Mouse (Mus musculus) T-helper 17 cell (primary cell): ENCODE results near the gene Cldn9.

Experiments used
- in situ Hi-C, 2 experiments: fragments of 300-600 bp; cut with MboI, MseI; formaldehyde crosslinking; loops; 1 replicate in 1 of 2; 2 replicates in 1 of 2; pipeline ENCODE4 v1.15.1; 2025; ENCODE audit warnings: high pct_unique_total_duplicates in 2 of 2

The Cldn9 gene

DNA sequence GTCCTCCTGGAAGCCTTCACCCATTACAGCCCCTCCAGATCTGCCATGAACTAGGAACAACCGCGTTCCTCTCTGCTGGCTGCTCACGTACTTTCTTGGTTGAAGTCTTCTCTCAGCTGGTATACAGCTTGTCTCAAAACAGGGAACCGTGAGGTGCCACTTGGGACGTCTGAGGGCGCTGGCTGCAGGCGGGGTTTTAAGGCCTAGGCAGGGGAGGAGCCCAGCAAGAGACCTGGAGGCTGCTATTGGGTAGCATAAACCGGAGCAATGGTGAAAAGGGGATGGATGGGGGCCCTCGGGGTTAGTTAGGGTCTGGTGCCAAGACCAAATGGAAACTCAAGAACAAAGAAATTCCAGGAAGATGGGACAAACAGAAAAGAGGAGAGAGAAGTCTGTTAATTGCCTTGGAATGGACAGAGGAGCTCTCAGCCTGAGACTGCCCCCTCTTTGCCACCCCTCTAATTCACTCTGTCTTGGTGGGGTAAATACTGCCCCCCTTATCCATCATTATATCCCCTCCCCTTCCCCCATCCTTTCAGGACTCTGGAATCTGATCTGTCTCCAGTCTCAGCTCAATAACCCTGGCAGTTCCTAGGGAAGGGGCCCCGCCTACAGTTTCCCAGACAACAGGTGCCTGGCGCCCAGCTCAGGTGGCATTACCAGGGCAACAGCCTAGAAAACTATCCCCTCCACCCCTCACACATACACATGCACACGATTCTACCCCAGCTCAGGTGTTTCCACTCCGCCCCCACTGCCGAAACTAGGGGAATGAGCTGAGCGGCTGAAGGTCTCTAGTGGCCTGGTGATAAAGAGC is at the start of gene Cldn9:
Gene Cldn9, minus strand, starts transcription at position 171 of the 817 bp plus-strand sequence.
- in situ Hi-C loops: no loop called here

- in situ Hi-C loops: no loop called here
Observed at GRCm38 (mm10) chr17:23730441-23730840, 46.6 kb upstream of the Cldn9 start.

- in situ Hi-C loops: no loop called here
Observed at GRCm38 (mm10) chr17:23726758-23727142, 42.9 kb upstream of the Cldn9 start.

DNA sequence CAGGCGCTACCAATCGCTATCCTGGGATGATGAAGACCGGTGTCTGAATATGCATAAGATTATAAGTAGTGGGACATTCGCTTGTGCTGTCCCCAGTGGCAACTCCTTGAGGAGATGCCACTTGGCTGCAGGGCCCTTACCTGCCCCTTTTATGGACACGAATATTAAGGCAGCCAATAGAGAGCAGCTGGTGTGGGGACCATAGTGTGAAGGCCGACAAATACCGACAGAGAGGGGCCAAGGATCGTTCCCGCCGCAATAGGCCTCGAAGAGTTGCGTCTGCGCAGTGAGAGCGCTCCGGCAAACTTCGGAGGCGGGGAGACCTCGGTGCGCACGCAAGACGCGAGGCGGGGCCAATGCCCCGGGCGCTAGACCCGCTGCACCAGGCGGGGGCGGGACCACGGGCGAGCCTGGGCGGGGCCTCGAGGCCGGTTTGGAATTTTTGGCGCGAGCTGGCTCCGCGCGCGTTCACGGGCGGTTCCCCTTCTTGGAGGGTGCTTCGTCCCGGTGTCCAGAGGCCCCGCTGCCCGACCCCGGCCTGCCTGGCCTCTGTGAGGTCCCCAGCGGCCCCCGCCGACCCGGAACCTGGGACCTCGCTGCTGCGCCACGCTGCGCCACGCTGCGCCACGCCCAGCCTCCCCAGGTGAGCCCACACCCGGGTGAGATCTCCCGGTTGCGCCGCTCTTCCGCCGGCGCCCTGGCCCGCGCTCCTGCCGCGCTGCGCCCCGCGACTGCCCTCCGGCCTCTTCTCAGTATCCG is 42.4 kb upstream of the Cldn9 start, which contains the start of gene Pkmyt1:
Gene Pkmyt1, plus strand, starts transcription at position 338 of the 759 bp plus-strand sequence.
- in situ Hi-C loops: no loop called here

GRCm38 (mm10) chr17:23725477-23725876 is 41.7 kb upstream of the Cldn9 start:
- in situ Hi-C loops: no loop called here

DNA sequence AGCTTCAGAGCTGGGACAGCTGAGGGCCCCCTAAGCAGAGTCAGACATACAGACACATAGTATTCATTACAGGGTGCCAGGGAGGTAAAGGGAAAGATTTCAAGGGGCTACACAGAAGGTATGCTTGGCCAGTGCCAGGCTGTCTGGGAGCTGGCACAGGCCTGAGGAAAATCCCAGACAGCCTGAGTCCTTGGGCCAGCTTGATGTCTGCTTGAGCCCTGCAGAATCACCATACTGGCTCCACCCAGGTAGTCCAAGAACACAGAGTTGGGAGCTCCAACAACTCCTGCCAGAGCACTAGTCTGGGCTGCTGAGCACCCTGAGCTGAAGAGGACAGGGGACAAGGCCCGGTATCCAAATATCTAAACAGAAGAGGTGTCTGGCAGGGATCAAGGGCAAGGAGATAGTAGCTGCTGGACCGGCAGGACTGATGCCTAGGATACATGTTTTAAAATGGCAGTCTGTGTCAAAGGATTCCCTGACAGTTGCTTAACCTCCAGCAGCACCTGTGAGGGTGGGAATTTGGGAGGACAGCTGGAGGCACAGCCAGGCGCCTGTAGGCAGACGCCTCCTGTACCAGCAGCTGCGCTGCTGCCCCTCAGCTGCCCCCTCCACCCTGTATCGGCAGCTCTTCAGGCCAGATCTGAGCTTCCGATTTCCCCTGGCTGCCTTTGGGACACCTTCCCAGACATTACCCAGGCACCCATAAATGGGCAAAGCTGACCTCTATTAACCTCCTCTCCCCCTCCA is 38.7 kb upstream of the Cldn9 start, which contains the start of gene 1520401A03Rik:
Gene 1520401A03Rik, minus strand, starts transcription at position 408 of the 750 bp plus-strand sequence.
- in situ Hi-C loops: no loop called here

DNA sequence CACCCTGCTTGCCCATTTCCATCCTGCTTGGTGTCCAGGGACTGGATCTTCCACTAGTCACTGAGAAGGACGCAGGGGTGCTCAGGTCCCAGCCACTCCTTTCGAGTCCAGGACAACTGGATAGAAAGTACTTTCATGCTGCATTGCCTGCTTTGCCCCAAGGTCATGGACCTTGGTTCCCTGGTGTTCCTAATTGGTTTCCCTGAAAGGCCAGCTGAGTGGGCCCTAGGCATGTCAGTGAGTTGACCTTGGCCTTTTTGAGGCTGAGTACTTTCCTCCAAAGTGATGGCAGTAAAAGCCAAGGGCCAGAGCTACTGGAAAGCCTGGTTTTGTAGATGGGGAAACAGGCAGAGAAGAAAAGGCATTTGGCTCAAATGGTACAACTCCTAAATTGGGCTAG is 38.1 kb upstream of the Cldn9 start:
- in situ Hi-C loops: no loop called here

DNA sequence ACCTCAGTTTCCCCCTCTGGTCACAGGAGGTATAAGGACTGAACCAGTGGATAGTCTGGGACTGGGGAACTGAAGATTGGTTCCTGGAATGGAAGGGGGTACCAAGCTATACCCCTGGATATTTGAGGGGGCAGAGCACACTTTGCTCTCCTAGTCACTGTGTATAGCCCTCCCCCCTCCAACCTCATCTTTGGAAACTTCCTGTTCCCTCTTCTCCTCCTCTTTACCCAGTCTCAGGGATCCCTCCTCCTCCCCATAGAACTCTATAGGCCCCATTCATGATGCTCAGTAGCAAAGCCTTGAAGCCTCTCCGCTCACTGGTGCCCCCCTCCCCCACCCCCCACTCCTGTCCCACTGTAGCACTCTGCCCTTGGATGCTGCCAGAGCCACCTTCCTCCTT is 35.6 kb upstream of the Cldn9 start:
- in situ Hi-C loops: no loop called here

DNA sequence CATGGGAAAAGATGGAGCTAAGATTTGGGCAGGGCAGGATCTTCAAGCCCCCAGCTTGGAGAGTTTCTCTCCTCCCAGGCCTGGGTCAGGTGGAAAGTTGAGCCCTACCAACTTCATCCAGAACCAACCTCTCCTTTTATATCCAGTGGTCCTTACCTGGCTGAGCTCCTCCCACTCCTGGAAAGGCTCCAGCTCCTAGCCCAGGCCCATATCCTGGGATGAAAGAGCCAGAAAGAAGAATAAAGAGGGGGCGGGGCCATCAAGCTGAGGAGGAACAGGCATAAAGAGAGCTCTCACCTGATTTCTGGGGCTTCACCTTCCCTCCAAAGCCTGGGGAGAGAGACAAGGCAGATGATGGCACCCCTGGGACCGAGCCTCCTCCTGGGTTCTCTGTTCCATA is 33.2 kb upstream of the Cldn9 start:
- in situ Hi-C loops: no loop called here

DNA sequence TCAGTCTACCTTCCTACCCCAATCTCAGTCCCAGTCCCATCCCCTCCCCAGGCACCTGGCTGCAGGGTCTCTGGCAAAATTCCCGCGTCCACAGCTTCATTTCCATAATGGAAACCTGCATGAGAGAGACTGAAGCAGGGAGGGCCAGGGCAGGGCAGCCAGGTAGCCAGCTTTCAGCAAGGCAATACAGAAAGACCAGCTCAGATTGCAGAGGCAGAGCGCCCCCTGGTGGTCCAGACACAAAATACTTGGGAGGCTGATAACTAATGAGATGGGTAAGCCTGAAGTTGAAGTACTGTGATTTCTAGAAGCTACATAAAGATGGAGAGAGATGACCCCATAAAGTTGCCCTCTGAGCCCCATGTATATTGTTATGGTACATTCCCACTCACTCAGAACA is 22.4 kb upstream of the Cldn9 start:
- in situ Hi-C loops: loop anchor here (5.0 kb wide), 1 partner anchor 39 kb away; no protein-coding TSS in a partner anchor

DNA sequence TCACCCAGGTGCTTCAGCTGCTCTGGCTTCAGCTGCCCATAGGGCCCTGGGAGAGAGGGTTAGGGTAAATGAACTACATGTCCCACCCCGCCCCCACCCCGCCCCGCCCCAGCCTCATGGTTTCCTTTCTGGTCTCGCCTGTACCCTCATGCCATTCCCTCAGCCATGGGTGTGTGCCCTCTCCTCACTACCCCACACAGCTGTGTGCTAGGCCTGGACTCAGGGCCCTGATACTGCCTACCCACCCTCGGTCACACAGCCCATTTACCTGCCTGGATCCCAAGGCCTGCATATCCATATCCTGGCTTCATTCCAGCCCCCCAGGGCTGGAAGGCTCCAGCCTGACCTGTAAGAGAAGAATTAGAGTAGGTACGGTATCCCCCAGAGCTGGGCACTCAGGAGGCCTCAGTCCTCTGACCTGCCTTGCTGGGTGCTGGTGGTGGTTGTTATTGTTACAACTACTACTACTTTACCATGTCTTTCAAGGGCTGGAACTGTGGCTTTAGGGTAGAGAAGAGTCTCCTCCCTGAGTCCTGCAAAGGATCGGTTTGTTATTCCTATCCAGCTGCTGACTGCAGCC is 21.8 kb upstream of the Cldn9 start:
- in situ Hi-C loops: loop anchor here (5.0 kb wide), 1 partner anchor 38 kb away; no protein-coding TSS in a partner anchor

DNA sequence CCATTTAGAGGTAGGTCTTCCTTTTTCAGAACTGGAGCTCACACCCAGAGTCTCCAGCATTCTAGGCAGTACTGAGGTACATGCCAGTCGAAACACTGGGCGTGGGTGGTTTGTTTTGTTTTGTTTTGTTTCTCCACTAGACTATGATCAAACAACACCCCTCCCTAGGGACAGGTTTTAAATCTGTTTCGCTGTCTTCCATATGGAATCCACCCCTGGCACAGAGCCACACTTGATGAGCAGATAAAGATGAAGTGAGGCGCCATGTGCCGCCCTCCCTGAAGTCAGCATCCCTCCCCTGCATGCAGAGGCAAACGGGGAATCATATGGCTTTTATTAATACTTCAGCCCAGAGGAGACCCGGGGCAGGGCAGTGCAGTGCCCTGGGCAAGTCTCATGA is 20.9 kb upstream of the Cldn9 start:
- in situ Hi-C loops: loop anchor here (5.0 kb wide), 1 partner anchor 37 kb away; no protein-coding TSS in a partner anchor

DNA sequence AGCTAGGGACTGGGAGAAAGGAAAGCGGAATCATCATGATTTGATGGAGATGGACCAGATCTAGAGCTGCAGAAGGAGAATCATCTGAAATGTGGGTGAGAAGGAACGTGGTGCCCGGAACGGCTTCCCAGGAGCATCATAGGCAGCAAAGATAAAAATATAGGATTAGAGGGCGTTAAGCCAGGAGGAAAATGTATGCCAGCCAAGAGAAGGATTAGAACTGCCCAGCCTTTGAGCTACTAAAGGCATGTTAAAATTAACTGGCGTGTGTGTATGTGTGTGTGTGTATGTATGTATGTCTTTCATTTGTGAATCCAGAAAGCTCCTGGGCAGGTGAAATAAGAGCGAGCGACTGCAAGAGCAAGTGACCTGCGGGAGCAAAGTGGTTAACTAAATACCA is 19.5 kb upstream of the Cldn9 start:
- in situ Hi-C loops: no loop called here

DNA sequence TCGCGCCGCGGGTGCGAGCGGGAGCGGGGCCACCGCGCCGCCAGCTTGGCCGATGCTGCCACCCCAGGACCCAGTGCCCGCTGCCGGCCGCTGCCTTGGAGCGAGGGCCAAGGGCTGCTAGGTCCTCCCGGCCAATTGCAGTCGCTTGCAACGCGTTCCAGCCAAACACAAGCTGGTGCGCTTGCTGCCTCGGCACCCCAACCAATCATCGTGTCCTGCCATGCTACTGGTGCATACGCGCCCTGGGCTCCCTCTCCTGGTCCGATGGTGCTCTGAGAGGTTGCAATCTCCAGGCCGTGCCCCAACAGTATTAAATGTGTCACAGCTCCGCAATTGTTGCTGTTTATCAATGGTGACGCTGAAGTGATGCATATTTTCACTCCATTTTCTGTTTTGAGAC is 16.3 kb upstream of the Cldn9 start:
- in situ Hi-C loops: no loop called here

- in situ Hi-C loops: no loop called here
Observed at GRCm38 (mm10) chr17:23699131-23700077, 15.6 kb upstream of the Cldn9 start.

DNA sequence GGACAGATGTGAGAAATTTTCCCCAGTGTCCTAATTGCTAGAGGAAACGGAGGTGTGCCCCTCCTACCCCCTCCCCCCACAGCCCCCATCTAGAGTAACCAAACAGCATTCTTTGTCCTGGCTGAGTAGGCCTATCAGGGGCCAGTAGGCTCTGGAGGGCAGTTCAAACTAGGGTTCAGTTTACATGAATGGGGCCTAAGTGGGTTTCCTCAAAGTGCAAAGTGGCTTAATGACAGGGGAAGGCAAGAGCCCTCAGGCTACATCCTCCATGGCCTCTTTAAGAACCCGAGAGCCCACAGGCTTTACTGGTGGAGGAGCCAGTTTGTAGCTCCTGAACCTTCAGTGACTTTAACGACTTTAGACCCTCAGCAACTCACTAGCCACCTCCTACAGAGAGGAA is 12.0 kb upstream of the Cldn9 start:
- in situ Hi-C loops: no loop called here

- in situ Hi-C loops: no loop called here
Observed at GRCm38 (mm10) chr17:23694491-23694890, 10.7 kb upstream of the Cldn9 start.

DNA sequence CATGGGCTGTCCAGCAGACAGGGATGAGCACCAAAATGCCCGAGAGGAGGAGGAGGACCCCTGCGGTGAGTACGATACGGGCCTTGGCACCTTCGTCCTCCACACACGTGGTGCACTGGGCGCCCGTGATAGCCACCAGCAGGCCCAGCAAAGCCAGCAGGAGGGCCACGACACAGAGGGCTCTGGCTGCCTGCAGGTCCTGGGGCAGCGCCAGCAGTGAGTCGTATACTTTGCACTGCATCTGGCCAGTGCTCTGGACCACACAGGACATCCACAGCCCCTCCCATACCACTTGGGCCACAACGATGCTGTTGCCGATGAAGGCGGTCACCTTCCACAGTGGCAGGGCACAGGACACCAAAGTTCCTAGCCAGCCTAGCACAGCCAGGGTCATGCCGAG is 600 bp downstream of the Cldn9 start:
- in situ Hi-C loops: no loop called here

DNA sequence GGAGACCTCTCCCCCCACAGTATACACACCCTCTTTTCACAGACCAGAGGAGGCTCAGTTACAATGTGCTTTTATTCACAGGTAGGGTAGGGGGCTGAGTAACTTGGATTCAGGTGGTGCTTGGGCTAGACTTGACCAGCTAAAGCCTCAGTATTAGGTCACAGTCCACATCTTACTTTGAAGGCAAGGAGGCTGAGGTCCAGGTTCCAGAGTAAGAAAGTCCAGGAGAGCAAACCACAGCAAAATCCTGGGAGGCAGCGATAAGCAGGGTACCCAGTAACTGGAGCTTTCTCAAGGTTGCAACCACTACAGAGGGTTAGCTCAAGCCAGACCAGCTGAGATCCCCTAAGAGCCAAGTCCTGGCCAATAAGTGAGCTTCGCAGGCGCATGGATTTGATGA is 1.3 kb downstream of the Cldn9 start:
- in situ Hi-C loops: no loop called here

DNA sequence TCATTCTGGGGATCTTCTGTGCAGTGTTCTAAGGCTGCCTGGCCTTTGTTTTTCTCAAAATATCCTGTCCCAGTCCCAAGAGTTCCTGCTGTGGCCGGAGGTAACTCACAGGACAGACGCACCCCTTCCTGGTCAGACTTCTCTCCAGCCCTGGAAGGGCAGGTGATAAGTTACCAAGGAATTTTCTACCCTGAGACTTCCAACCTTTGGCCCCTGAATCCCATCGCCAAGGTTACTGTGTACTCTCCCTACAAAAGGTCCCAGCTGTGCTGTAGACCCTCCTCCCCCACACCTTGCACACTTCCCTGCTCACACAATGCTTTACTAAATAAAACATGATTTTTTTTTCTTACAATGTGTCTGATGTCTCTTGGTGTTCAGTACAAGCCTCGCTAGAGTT is 1.7 kb downstream of the Cldn9 start:
- in situ Hi-C loops: no loop called here
